Mouse (Mus musculus) heart, postnatal 36 days (tissue): ENCODE data around the gene Nudt7. TPM values are rescaled to one million over a fixed set of nuclear protein-coding genes. Genes with fewer than 3 reads are reported as not detected.

ENCODE experiments used
- DNase-seq, 2 experiments: peaks; one replicate each; pipeline ENCODE4 v3.0.0; 2021 to 2022
- intact Hi-C: fragments of 180-260 bp; cut with DNase I; formaldehyde crosslinking; loops from one replicate; pipeline ENCODE4 v1.15.1; 2025
- total RNA-seq, 2 experiments: library from RNA; stranded (reverse); gene quantifications; 2 replicates each; pipeline ENCODE4 v1.2.3; 2021

Gene Nudt7
- total RNA-seq, result 100 to 1,000 TPM in 1 of 2 experiments, 10 to 100 TPM in 1; 86.3 to 119 TPM

DNA sequence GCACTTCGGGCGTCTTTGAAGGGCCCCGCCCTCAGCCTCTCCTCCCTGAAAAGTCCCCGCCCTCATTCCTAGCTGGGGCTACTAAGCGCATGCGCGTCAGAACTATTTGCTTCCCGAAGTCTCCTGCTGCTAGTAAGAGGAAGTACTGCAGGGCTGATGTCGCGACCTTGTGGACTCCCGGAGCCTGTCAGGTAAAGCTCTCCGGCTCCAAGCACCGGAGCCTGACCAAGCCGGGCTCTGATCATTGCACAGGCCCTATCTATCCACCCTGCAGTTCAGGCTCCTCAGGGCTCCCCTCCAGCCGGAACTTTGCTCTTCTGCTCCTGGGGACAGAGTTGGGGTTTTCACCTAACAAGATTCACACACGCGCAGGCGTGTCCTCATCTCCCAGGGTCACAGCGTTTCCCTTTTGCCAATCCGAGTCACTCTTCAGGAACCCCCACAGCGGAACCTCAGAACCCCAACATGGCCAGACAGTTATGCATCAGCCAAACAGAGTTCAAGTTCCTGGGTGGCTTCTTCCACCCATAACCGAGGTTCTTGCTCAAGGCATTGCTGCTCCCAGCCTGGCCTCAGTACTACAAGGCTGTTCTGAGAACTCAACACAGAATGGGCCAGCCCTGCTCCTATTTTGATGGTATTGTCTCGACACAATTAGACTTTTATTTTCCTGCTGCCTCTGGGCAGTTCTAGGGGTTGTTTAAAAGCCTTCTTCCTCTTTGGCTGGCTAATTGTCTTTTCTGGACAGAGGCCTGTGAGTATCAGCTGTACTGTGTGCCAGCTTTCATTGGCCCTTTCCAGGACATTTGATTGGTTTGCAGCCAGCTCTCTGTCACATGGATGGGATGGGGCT is at the start of gene Nudt7:
TSS of gene Nudt7 (plus strand) at position 48 of the 853 bp plus-strand sequence.
- peak; percentile 85 to 86 for DNase-seq
- intact Hi-C loops, result loop anchor here (10.0 kb wide), 1 partner anchor 469 kb away; no protein-coding TSS in a partner anchor

DNA sequence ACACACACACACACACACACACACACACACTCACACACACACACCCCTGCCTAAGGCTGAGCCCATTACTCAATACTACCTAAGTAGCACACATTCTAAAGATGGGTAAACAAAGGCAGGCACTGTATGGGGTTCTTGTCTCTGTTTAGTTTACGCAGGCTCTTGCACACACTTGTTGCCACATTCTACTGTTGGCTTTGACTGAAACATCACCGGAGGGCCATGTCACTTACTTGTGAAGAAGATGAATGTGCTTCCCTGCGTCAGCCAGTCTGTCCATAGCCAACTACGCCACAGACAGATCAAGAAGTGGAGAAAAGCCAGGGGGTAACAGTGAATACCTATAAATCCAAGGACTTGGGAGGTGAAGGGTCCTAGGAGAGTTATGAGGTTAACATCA is 45.4 kb upstream of the Nudt7 start:
- no peak for DNase-seq
- intact Hi-C loops, result no loop called here

DNA sequence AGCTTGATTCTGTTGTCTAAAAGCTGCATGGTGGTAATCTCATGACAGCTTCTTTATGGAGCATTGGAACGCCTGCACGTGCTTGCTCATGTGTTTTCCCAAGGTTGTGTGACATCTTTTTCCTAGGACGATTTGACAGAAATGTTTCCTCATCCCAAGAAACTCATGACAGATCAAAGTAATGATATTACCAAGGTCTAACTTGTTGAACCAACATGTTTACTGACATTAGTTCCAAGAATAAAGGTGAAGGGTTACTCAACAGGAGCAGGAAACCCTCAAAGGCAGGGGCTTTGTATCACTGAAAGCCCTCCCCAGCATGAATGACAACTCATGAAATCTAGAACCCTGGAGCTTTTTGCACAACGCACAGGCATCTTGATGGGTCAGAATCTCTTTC is 42.6 kb upstream of the Nudt7 start:
- DNase-seq, result no peak
- intact Hi-C loops, result no loop called here

DNA sequence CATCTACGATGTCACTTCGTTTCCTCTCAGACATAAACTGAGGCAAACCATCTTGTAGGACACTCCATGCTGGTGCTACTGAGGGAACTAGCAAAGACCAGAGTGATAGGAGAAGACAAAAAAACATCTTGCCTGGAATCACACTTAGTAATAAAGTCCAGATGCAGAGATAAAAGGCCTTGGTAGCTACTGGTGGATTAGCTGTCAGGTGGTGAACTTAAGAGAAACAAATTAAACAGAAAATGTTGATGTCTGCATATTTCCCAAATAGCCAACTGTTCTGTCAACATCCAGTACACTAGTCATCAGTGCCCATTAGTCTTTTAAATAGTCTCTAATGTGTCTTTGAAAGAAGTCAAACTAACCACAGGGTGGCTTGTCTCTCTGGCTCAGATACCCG is 40.0 kb upstream of the Nudt7 start:
- no peak for DNase-seq
- intact Hi-C loops, result no loop called here

DNA sequence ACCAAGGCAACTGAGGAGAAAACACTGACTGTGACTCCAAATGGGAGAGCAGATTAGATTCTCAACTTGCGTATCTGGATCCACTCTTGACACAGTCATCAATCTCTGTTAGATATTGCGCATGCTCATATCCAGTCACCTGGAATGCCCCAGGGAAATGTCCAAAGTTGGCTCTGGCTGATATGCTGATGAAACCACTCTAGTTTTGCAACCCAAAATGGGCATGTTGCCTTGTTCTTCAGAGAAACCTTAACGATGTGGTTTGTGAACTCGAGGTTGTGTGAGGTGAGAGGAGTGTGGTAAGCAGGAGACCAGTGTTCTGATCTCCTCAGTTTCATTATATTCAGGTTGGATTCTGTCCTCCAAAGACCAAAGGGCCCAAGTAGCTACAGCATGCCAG is 38.8 kb upstream of the Nudt7 start:
- DNase-seq, result no peak
- intact Hi-C loops, result no loop called here

DNA sequence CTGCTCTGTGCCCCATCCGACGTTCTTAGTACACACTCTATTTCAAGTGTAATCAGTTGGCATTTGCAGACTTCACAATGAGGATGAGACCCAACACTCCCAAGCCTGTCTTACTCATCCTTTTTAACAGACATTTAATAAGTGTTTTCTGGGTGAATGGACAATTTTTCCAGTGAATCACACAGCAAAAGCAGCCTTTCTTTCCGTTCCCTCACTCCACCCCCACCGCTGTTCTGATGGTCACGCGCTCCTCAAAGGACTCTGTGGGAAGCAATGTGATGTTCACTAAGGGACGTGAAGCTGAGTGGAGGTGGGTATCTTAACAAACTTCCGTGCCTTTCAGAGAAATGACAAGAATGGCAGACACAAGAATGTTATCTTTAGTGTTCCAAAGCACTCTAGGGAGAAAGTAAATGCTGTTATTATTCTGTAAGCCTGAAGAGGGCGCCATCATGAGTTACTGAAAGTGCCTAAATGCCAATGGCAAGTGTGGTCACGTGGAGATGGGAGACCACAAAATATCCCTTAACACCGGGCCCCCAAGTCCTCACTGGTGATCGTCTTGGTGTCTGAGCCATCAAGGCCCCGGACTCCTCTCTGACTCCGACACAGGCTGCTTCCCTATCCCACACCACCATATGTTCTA is 32.7 kb upstream of the Nudt7 start:
- no peak for DNase-seq
- intact Hi-C loops, result no loop called here

DNA sequence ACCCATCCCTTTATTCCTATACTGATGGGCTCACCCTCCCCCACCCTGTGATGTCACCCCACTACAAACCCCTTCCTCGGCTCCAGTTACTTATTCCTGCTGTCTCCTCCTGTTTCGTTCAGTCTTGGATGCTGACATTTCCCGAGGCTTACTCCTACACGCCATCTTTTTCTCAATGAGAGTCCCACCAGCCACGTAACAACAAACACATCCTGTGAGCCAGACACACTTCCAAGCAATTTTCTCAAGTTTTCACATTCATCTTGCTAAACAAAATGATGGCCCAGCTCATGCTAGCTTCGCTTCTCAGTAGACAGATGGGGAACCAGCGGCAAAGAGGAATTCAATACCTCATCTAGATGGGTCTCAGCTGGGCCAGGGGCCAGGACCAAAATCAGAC is 30.0 kb upstream of the Nudt7 start:
- DNase-seq, result no peak
- intact Hi-C loops, result no loop called here

DNA sequence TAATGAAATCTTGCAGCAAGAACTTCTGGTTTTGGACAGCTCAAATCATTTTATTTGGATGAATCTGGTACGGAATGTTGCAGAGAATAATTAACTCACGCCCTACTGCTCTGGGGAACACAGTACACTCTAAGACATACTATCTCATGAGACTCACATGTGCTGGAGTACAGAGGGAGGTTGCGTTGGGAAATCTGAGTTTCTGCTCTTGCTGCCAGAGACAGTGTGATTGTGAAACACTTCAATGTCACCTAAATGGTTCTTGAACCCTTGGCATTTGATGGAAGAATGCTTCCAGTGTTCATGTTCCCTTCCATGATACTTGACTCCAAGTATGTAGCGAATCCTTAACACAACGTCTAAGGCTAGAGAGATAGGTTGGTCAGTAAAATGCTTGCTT is 27.4 kb upstream of the Nudt7 start:
- no peak for DNase-seq
- intact Hi-C loops, result no loop called here

DNA sequence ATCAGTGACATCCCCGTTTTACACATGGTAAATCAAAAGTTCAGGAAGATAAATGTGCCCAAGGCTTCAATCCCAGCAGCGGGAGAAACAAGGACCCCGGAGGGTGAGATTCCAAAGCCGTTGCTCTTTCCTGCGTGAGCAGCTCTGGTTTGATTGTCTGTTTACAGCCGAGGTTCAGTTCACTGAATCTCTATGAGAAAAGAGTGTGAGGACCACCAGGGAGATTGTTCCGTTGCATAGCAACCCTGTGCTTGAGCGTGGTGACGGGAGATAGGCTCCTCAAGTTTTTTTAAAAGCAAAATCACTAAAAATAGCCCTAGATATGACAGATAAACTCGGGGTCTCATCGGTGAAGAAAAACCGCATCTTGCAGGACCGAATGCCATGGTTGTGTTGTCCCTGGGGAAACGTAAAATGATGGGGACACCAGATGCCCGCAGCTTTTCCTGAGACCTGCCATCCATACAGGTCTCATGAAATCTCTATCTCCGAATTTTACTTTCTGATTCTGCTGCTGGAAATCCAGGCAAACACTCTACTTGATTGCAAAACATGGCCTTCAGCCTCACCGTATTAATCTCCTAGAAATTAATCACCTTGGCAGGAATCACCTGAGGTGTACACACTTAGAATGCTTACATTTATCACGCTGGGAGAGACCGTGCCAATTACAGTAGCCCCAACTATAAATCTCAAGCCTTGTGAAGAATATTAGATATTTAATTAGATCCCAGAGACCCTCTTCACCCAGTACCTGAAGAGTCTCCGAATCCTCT is 23.8 kb upstream of the Nudt7 start:
- DNase-seq, result no peak
- intact Hi-C loops, result no loop called here

DNA sequence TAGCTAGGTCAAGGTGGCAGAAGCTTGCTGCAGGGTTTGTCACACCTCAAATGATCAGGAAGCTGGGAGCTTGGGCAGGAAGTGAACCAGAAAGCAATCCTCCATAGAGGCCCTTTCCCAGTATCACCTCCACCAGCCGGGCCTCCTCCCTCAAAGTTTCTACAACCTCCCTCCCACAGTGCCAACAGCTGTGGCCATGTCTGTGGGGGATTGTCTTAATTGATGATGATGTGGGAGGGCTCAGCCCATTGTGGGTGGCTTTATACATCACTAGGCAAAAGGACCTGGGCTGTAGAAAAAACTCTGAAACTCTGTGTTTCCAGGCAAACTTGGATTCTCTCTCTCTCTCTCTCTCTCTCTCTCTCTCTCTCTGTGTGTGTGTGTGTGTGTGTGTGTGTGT is 18.3 kb upstream of the Nudt7 start:
- DNase-seq, result no peak
- intact Hi-C loops, result no loop called here

DNA sequence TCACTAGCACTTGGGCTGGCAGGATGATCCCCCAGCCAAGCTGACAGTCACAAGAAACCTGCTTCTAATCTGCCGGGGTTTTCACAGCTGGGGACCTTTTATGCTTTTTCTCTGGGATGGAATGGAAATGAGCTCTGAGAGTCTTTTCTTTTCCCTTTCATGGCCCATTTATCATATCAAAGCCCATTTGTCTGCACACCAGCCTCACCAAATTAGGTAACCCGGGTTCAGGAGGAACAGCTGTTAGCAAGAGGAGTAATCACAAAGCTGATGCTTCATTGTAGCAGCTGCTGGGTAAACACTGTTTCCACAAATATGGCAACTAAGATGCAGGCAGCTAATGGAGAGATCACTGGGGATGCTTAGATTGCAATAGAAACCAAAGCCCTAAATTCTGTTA is 17.3 kb upstream of the Nudt7 start:
- no peak for DNase-seq
- intact Hi-C loops, result no loop called here

DNA sequence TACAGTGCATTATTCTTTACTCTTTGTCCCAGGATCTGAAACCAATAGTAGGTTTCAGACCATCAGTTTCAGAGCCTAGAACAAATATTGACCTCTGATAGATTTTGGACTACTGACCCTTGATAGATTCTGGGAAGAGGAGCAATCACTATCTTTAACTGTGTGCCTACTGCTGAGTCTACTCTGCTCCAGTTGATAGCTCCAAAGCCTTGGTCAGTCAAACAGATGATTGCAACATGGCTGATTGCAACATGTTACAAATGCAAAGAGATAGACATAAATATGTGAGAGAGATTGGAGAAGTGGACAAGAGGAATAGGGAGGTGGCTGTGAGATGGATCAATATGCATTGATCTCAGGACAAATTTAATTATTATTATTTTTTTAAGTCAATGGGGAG is 15.9 kb upstream of the Nudt7 start:
- intact Hi-C loops, result no loop called here
- no peak for DNase-seq

DNA sequence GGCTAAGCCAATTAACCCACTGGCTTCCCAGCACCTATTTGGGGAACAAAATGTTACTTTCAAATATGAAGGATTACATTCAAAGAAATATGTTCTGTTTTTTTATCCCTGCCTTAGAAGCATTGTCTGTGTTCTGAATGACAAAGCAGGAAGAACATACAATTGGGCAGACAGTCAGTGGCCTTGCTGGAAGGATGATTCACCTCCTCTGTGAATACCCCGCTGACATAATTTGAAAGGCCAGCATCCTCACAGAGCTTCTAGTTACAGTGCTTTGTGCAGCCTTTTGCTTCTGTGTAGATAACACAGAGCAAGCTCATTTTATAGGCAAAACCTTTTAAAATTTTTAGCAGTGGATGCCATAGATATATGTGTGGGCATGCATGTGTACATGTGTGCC is 11.6 kb upstream of the Nudt7 start:
- DNase-seq, result no peak
- intact Hi-C loops, result no loop called here

DNA sequence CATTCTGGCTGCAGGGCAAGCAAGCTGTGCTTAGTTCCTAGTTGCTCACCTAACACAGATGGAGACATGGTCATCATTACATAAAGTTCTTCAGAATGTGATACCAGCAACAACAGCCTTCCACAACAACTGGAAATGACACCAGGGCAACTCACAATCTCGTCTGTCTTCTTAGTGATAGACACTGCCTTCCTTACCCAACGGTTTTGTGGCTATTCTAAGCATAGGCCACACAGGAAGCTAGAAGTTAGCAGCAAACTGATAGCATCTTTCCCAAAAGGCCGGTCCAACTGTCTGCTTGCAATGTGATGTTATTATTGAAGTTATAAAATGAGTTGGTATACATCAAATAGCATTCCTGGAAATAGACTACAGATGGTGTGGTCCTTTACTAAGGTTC is 9.7 kb upstream of the Nudt7 start:
- no peak for DNase-seq
- intact Hi-C loops, result no loop called here

DNA sequence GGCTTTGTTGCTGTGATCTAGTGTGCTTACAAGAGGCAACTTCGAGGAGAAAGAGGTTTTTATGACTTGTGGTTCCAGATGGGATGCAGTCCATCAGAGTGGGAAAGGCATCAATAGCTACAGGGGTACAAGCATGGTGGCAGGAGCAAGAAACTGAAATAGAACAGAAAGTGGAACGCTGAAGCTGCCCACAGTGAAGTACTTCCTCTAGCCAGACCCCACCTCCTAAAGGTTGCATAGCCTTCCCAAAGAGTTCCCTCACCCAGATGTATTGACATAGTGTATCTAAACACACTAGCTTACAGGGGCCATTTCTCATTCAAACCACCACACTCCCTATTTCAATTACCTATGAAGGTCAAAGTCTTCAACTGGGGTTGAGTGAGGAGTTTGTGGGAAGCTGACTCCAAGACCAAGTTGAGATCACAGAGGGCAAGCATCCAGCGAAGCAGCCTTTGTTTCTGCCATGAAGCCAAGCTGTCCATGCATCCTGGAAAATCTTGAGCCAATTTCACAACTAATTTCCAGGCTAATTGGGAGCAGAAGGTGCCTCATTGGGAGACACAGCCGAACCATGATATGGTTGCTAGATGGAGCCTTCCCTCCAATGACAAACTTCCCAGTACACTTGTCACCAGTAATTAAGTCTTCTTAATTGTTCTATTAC is 9.1 kb upstream of the Nudt7 start:
- intact Hi-C loops, result no loop called here

DNA sequence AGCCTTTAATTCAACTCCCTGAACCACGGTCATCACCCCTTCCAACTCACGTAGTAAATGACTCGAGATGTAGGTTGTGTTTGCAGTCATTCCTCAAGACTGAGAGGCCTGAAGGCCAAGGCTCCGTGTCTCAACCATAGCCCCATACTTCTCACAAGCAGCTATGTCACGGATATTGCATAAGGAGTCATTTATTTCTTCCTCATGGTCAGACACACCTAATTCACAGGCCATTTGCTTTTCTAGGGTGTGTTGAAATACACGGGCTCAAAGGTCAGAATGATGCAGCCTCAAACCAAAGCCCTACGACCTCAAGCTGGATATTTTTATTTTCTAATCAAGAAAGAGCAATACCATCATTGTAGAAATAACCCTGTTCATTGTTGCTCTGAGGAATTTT is 2.5 kb upstream of the Nudt7 start:
- intact Hi-C loops, result loop anchor here (10.0 kb wide), 1 partner anchor 466 kb away; no protein-coding TSS in a partner anchor
- DNase-seq, result no peak

More for the DNA sequence above, 9.1 kb upstream of the Nudt7 start:
- no peak for DNase-seq

DNA sequence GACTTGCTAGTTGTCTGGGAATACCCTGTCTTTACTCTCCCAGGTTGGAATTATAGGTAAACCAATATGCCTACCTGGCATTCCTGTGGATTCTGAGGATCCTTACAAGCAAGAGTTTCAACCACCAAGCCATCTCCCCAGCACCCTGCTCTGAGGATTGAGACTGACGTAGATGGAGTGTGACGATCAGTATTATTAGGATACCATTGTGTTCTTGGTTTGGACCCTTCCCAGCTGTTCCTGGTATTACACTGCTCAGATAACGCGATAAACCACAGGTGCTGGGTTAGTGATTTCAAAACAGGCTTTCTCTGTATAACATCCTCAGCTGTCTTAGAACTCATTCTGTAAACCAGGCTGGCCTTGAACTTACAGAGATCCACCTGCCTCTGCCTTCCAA is 1.9 kb upstream of the Nudt7 start:
- no peak for DNase-seq
- intact Hi-C loops, result loop anchor here (10.0 kb wide), 1 partner anchor 467 kb away; no protein-coding TSS in a partner anchor

DNA sequence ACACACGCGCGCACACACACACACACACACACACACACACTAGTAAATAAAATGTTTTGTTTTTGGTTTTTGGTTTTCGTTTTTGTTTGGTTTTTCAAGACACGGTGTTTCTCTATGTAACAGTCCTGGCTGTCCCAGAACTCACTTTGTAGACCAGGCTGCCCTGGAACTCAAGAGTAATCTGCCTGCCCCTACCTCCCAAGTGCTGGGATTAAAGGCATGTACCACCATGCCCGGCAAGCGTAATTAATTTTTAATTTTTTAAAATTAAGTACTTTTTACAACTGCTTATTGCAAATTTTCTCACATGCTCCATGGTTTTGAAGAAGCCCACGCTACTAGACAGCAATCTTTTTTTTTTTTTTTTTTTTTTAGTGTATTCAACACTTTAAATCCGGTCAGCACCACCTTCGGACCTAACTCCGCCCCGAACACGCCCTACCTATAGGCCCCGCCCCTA is 277 bp upstream of the Nudt7 start:
- DNase-seq, result no peak
- intact Hi-C loops, result loop anchor here (10.0 kb wide), 1 partner anchor 468 kb away; no protein-coding TSS in a partner anchor

DNA sequence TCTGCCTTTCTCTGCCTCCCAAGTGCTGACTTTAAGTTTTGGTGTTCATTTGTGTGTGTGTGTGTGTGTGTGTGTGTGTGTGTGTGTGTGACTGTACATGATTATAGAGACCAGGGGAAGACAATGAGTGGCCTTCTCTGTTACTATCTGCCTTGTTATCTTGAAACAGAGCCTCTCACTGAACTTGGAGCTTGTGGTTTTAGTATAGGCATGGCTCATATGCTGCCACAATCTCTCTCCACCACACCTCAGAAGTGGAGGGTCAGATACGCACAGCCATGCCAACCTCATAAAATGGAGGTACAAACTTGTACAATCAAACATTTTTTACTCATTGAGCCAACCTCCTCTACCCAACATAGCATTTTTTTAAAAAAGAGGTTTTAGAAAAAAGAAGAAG is 3.4 kb downstream of the Nudt7 start:
- intact Hi-C loops, result loop anchor here (10.0 kb wide), 1 partner anchor 472 kb away; no protein-coding TSS in a partner anchor
- no peak for DNase-seq

DNA sequence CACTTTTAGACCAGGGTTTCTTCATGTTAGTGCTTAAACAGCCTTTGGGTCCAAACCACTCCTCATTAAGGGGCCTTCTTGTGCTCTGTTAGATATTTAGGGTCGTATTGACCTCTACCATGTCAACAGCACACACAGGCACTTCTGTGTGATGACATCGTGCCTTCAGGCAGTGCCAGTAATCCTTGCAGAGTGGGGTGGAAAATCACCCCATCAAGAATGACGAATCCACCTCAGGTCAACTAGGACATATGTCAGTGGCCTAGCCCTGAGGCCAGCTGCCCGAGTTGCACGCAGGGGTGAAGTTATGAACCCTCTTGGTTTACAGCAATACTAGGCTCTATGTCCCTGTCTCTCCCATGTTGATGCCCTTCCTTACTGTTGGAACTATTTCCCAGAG is 3.8 kb downstream of the Nudt7 start:
- intact Hi-C loops, result loop anchor here (10.0 kb wide), 1 partner anchor 472 kb away; no protein-coding TSS in a partner anchor
- DNase-seq, result peak in 1 of 2 experiments; percentile 9
